Mouse (Mus musculus) small intestine, adult 2 months (tissue): ENCODE results near the gene Rbbp8nl.

ENCODE experiments used
- CTCF ChIP-seq: fragments of 200-500 bp; IDR thresholded peaks from 2 replicates; pipeline ENCODE4 v1.5.1; 2012; ENCODE audit warnings: low read depth, mild to moderate bottlenecking, control low read depth, inconsistent platforms, low read length, moderate library complexity, mixed read lengths; ENCODE audit not compliant: insufficient replicate concordance, insufficient read length; ENCODE audit errors: extremely low read depth
- POLR2A ChIP-seq: fragments of 200-500 bp; IDR thresholded peaks from 2 replicates; pipeline ENCODE4 v1.6.1; 2012; ENCODE audit warnings: low read depth, mild to moderate bottlenecking, control low read depth, inconsistent platforms, low read length, moderate library complexity

DNA sequence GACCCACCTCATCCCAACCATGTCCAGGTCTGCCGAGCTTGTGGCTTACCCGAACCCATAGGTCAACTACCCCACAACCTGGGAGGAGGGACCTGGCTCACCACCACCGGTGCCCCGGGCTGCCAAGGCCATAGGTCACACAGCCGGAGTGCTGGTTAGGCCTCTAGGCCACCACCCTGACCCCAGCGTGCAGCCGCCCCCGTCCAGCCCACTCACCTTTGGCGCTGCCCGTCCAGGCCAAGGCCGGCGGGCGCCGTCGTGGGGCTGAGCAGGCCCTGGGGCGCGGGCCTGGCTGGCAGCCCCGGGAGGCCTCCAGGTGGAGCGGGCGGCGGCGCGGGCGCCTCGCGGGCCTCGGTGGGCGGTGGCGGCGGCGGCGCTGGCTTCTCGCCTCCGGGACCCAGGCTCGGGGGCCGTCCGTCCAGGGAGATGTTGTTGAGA lies 16.8 kb downstream of the Rbbp8nl start:
- TF ChIP-seq POLR2A: no peak
- TF ChIP-seq CTCF: no peak
